Mouse (Mus musculus) forebrain, embryonic 11.5 days (tissue): ENCODE measurements around the gene Hand1. TPM values are rescaled to one million over a fixed set of nuclear protein-coding genes. Genes with fewer than 3 reads are reported as not detected.
A peak's percentile ranks its signal among the peaks of the same experiment; 100 is the strongest.

Source experiments
- ATAC-seq: fragments of 200-750 bp; cut with Nextera tagmentation; replicated peaks from 2 replicates; pipeline ENCODE4 v1.8.0; 2017; ENCODE audit warnings: moderate TSS enrichment; ENCODE audit not compliant: low FRiP score
- DNase-seq: peaks from one replicate; pipeline ENCODE4 v3.0.0-alpha.2; 2017; ENCODE audit warnings: low spot score
- H3K27ac ChIP-seq: fragments of 300-500 bp; sonication (generic); 2 replicates; pipeline ENCODE4 v1.5.1; 2014; ENCODE audit warnings: low read depth, low read length
- H3K27me3 ChIP-seq: fragments of 300-500 bp; sonication (generic); 2 replicates; pipeline ENCODE4 v1.6.1; 2014; ENCODE audit warnings: mild to moderate bottlenecking, low read length, mixed read lengths; ENCODE audit not compliant: control insufficient read depth, insufficient read depth
- H3K36me3 ChIP-seq: fragments of 300-500 bp; sonication (generic); 2 replicates; pipeline ENCODE4 v1.6.1; 2014; ENCODE audit warnings: mild to moderate bottlenecking, low read length, moderate library complexity, mixed read lengths; ENCODE audit not compliant: control insufficient read depth, insufficient read depth
- H3K4me1 ChIP-seq: fragments of 300-500 bp; sonication (generic); replicated peaks from 2 replicates; pipeline ENCODE4 v1.6.1; 2014; ENCODE audit warnings: low read length, mixed read lengths; ENCODE audit not compliant: control insufficient read depth, insufficient read depth
- H3K4me2 ChIP-seq: fragments of 300-500 bp; sonication (generic); 2 replicates; pipeline ENCODE4 v1.6.1; 2014; ENCODE audit warnings: low read depth, mild to moderate bottlenecking, low read length, moderate library complexity, mixed read lengths; ENCODE audit not compliant: severe bottlenecking
- H3K4me3 ChIP-seq: fragments of 300-500 bp; sonication (generic); 2 replicates; pipeline ENCODE4 v1.5.1; 2014; ENCODE audit warnings: low read depth, low read length
- H3K9ac ChIP-seq: fragments of 300-500 bp; sonication (generic); 2 replicates; pipeline ENCODE4 v1.6.1; 2014; ENCODE audit warnings: low read length
- H3K9me3 ChIP-seq: fragments of 300-500 bp; sonication (generic); 2 replicates; pipeline ENCODE4 v1.6.1; 2016; ENCODE audit warnings: low read length, mixed read lengths; ENCODE audit not compliant: control insufficient read depth
- WGBS: fragments of 180-500 bp; shearing (Covaris S2); extraction: QIAGEN DNeasy Blood & Tissue Kit; methylation state at CpG from one replicate; pipeline ENCODE4 v1.1.7; 2014; 5-methylcytosine and 5-hydroxymethylcytosine counted together
- polyA plus RNA-seq: library from polyadenylated mRNA; unstranded; fragments of >200 nt; fragmentation: Nextera tagmentation; extraction: Ambion mirVana; gene quantifications from 2 replicates; pipeline ENCODE4 v1.2.1, GENCODE M21; 2014

Gene Hand1
- polyA plus RNA-seq, 1 experiment from 2014 or later: not detected

- ATAC-seq (peak; percentile 44; the same call in 1 of the 2 replicates), DNase-seq (peak; percentile 92)
- Histone ChIP-seq H3K9ac (no peak overlapping the region), H3K36me3 (no peaks in the 10 kb centered on the region), H3K9me3 (no peaks in the 10 kb centered on the region), H3K4me3 (no peak overlapping the region), H3K27me3 (no peaks in the 10 kb centered on the region), H3K4me2 (no peak overlapping the region), H3K27ac (no peak overlapping the region), H3K4me1 (no peaks in the 10 kb centered on the region)
- WGBS: 26% methylated on average over 9 of the region's 9 CpGs
These were observed 12.5 kb downstream of the Hand1 start for GRCm38 (mm10) chr11:57819999-57820581.

GRCm38 (mm10) chr11:57818189-57818588 is 14.4 kb downstream of the Hand1 start:
- no peak overlapping the region for H3K4me2 ChIP-seq
- no peaks in the 10 kb centered on the region for H3K27me3 ChIP-seq
- H3K9me3 ChIP-seq: no peaks in the 10 kb centered on the region
- H3K27ac ChIP-seq: no peak overlapping the region
- H3K9ac ChIP-seq: no peak overlapping the region
- ATAC-seq: no peak
- WGBS: 89% methylated on average over 4 of the region's 4 CpGs
- no peak for DNase-seq
- no peaks in the 10 kb centered on the region for H3K36me3 ChIP-seq
- H3K4me1 ChIP-seq: no peaks in the 10 kb centered on the region
- H3K4me3 ChIP-seq: no peak overlapping the region

- Histone ChIP-seq H3K36me3 (no peaks in the 10 kb centered on the region; the same call in 1 of the 2 replicates), H3K27me3 (no peaks in the 10 kb centered on the region), H3K9me3 (no peaks in the 10 kb centered on the region), H3K4me2 (no peak overlapping the region), H3K27ac (no peak overlapping the region), H3K9ac (no peak overlapping the region), H3K4me1 (no peaks in the 10 kb centered on the region), H3K4me3 (no peak overlapping the region)
- ATAC-seq: no peak
- WGBS: 92% methylated on average over 3 of the region's 3 CpGs
- DNase-seq: no peak
These were observed 19.0 kb downstream of the Hand1 start for GRCm38 (mm10) chr11:57813641-57814040.

- DNase-seq (no peak), ATAC-seq (no peak)
- H3K4me2 ChIP-seq: no peak overlapping the region
- H3K27me3 ChIP-seq: no peaks in the 10 kb centered on the region
- no peaks in the 10 kb centered on the region for H3K4me1 ChIP-seq
- no peaks in the 10 kb centered on the region; the same call in 1 of the 2 replicates for H3K36me3 ChIP-seq
- 96% methylated on average over 8 of the region's 8 CpGs for WGBS
- H3K9me3 ChIP-seq: no peaks in the 10 kb centered on the region
- H3K9ac ChIP-seq: no peak overlapping the region
- H3K27ac ChIP-seq: no peak overlapping the region
- no peak overlapping the region for H3K4me3 ChIP-seq
These were observed 20.4 kb downstream of the Hand1 start for GRCm38 (mm10) chr11:57812212-57812611.

GRCm38 (mm10) chr11:57811006-57811405 is 21.6 kb downstream of the Hand1 start:
- no peaks in the 10 kb centered on the region; the same call in 1 of the 2 replicates for H3K36me3 ChIP-seq
- no peak overlapping the region for H3K27ac ChIP-seq
- H3K4me2 ChIP-seq: no peak overlapping the region
- no peak overlapping the region for H3K9ac ChIP-seq
- H3K9me3 ChIP-seq: no peaks in the 10 kb centered on the region
- H3K4me3 ChIP-seq: no peak overlapping the region
- ATAC-seq (no peak), DNase-seq (no peak)
- H3K4me1 ChIP-seq: no peaks in the 10 kb centered on the region
- H3K27me3 ChIP-seq: no peaks in the 10 kb centered on the region
- WGBS: 86% methylated on average over 7 of the region's 7 CpGs

GRCm38 (mm10) chr11:57809732-57810098 is 22.9 kb downstream of the Hand1 start:
- Histone ChIP-seq H3K4me2 (no peak overlapping the region), H3K9ac (no peak overlapping the region), H3K4me1 (no peaks in the 10 kb centered on the region), H3K9me3 (no peaks in the 10 kb centered on the region), H3K27ac (no peak overlapping the region), H3K36me3 (no peaks in the 10 kb centered on the region; the same call in 1 of the 2 replicates), H3K4me3 (no peak overlapping the region), H3K27me3 (no peaks in the 10 kb centered on the region)
- no peak for DNase-seq
- 94% methylated on average over 8 of the region's 8 CpGs for WGBS
- ATAC-seq: no peak

- Histone ChIP-seq H3K36me3 (no peaks in the 10 kb centered on the region; the same call in 1 of the 2 replicates), H3K9ac (no peak overlapping the region), H3K9me3 (no peaks in the 10 kb centered on the region), H3K4me3 (no peak overlapping the region), H3K27ac (no peak overlapping the region), H3K4me2 (no peak overlapping the region), H3K27me3 (no peaks in the 10 kb centered on the region), H3K4me1 (no peaks in the 10 kb centered on the region)
- ATAC-seq: no peak
- no peak for DNase-seq
- 93% methylated on average over 17 of the region's 17 CpGs for WGBS
These were observed 23.4 kb downstream of the Hand1 start for GRCm38 (mm10) chr11:57809017-57809731.

- ATAC-seq (no peak), DNase-seq (no peak)
- Histone ChIP-seq H3K4me1 (peaks cover 6% of the 10 kb centered on the region; the same call in 1 of the 2 replicates), H3K27me3 (no peaks in the 10 kb centered on the region), H3K9me3 (no peaks in the 10 kb centered on the region), H3K27ac (no peak overlapping the region), H3K9ac (no peak overlapping the region), H3K4me3 (no peak overlapping the region), H3K36me3 (no peaks in the 10 kb centered on the region), H3K4me2 (no peak overlapping the region)
- WGBS: 87% methylated on average over 3 of the region's 3 CpGs
These were observed 27.6 kb downstream of the Hand1 start for GRCm38 (mm10) chr11:57805047-57805446.

GRCm38 (mm10) chr11:57802511-57802870 is 30.1 kb downstream of the Hand1 start:
- H3K9ac ChIP-seq: peak overlapping the region; percentile 90
- H3K9me3 ChIP-seq: no peaks in the 10 kb centered on the region
- DNase-seq: no peak
- no peaks in the 10 kb centered on the region for H3K27me3 ChIP-seq
- no peak for ATAC-seq
- no peak overlapping the region for H3K27ac ChIP-seq
- peaks cover 6% of the 10 kb centered on the region; the same call in 1 of the 2 replicates for H3K4me1 ChIP-seq
- H3K36me3 ChIP-seq: no peaks in the 10 kb centered on the region
- under 1% methylated on average over 18 of the region's 18 CpGs for WGBS
- H3K4me3 ChIP-seq: peak overlapping the region; percentile 94
- peak overlapping the region; percentile 98 for H3K4me2 ChIP-seq
